In the genomic region with DNA sequence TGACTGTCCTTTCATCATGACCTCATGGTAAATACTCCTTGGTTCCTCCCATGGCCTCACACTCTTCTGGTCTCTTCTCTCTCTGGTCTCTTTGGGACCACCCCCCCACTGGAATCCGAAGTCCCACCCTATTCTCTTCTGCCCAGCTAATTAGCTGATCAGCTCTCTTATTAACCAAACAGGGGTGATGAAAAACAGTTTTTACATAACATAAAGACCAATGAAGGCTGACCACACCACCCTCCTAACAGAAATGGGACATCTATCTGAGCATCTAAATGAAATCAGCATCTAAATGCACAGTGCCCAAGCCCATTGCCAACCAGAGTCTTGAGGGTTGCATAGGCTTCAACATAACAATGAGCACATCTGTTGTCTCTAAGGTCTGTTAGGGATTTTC, we compare ENCODE assay signal across 21 mouse cellular contexts. TPM values are rescaled to one million over a fixed set of nuclear protein-coding genes. Genes with fewer than 3 reads are reported as not detected.
"Had no signal": no experiment of that assay in that cellular context is flagged by ENCODE, and none has a peak within 500 bp of the region (broad histone marks: within the 10 kb centered on the region; RNA-seq: fewer than 3 reads in every experiment).

No protein-coding gene starts in this region.

- H3K27ac ChIP-seq: liver, embryonic 15.5 days; lung, embryonic 15.5 days; macrophage; midbrain, embryonic 10.5 days; midbrain, embryonic 12.5 days; midbrain, embryonic 15.5 days; neural tube, embryonic 12.5 days had no signal

- H3K4me2 ChIP-seq: liver, embryonic 15.5 days; lung, embryonic 15.5 days; midbrain, embryonic 12.5 days; midbrain, embryonic 15.5 days; neural tube, embryonic 12.5 days had no signal

- H3K9me3 ChIP-seq: liver, embryonic 15.5 days; lung, embryonic 15.5 days; megakaryocyte, embryonic 14.5 days; midbrain, embryonic 10.5 days; midbrain, embryonic 12.5 days; midbrain, embryonic 15.5 days; neural tube, embryonic 12.5 days had no signal

- H3K9ac ChIP-seq: liver, embryonic 15.5 days; liver, postnatal 0 days; lung, embryonic 15.5 days; midbrain, embryonic 12.5 days; midbrain, embryonic 15.5 days; neural tube, embryonic 12.5 days had no signal

- H3K4me3 ChIP-seq: liver, embryonic 15.5 days; lung, embryonic 15.5 days; megakaryocyte, embryonic 14.5 days; midbrain, embryonic 10.5 days; midbrain, embryonic 12.5 days; midbrain, embryonic 15.5 days; neural tube, embryonic 12.5 days had no signal

- DNase-seq: liver, postnatal 0 days; lung, adult 2 months; lung, postnatal 14 days; lung, postnatal 36 days; right cerebral cortex, postnatal 25 days; right cerebral cortex, postnatal 4 days; spleen, adult 18-20 months; thymus, adult 18-20 months; thymus, postnatal 25 days; thymus, postnatal 4 days had no signal

- H3K4me1 ChIP-seq: lung, embryonic 15.5 days; midbrain, embryonic 10.5 days; midbrain, embryonic 12.5 days; midbrain, embryonic 15.5 days; neural tube, embryonic 12.5 days had no signal

- ATAC-seq: liver, postnatal 0 days; lung, postnatal 0 days; midbrain, embryonic 15.5 days had no signal

- H3K27me3 ChIP-seq: liver, embryonic 15.5 days; lung, embryonic 15.5 days; megakaryocyte, embryonic 14.5 days; midbrain, embryonic 12.5 days; midbrain, embryonic 15.5 days; neural tube, embryonic 12.5 days had no signal

RNA-seq across cellular contexts. Expression of a gene that starts 23.8 kb away (rescaled TPM):
- total RNA-seq: monocyte, adult 5-6 weeks had no signal
- polyA plus RNA-seq: liver, embryonic 15.5 days; macrophage; neural tube, embryonic 14.5 days had no signal
